Mouse (Mus musculus): ENCODE data around the gene Frmd4a. TPM values are rescaled to one million over a fixed set of nuclear protein-coding genes. Genes with fewer than 3 reads are reported as not detected.

Frmd4a gene
- polyA plus RNA-seq, 1 experiment from 2014 or later = 33.0 TPM

- Histone ChIP-seq H3K4me3 (no peak overlapping the region), H3K36me3 (replicated peaks) (no peaks in the 10 kb centered on the region), H3K27me3 (ENCODE audit: poor library complexity, severe bottlenecking) (no peaks in the 10 kb centered on the region), H3K27ac (no peak overlapping the region), H3K4me1 (peaks cover 14% of the 10 kb centered on the region), H3K9me3 (no peaks in the 10 kb centered on the region; the same call in 1 of the 2 replicates)
- DNase-seq (ENCODE audit: extremely low spot score, low spot score) = no peak
- 78% methylated on average over 4 of the region's 4 CpGs for WGBS
Measured at GRCm38 (mm10) chr2:4187521-4187920, 170.0 kb downstream of the Frmd4a start.

- no peak overlapping the region for H3K4me3 ChIP-seq
- no peaks in the 10 kb centered on the region; the same call in 1 of the 2 replicates for H3K9me3 ChIP-seq
- no peaks in the 10 kb centered on the region for H3K36me3 ChIP-seq (replicated peaks)
- 54% methylated on average over 3 of the region's 3 CpGs for WGBS
- DNase-seq (ENCODE audit: extremely low spot score, low spot score) = no peak
- H3K4me1 ChIP-seq = peaks cover 14% of the 10 kb centered on the region
- no peak overlapping the region for H3K27ac ChIP-seq
- H3K27me3 ChIP-seq (ENCODE audit: poor library complexity, severe bottlenecking) = no peaks in the 10 kb centered on the region
Measured at GRCm38 (mm10) chr2:4188303-4188702, 170.8 kb downstream of the Frmd4a start.

- Histone ChIP-seq H3K9me3 (no peaks in the 10 kb centered on the region; the same call in 1 of the 2 replicates), H3K4me1 (peaks cover 10% of the 10 kb centered on the region), H3K27ac (no peak overlapping the region), H3K36me3 (replicated peaks) (no peaks in the 10 kb centered on the region), H3K4me3 (no peak overlapping the region), H3K27me3 (ENCODE audit: poor library complexity, severe bottlenecking) (no peaks in the 10 kb centered on the region)
- no peak for DNase-seq (ENCODE audit: extremely low spot score, low spot score)
- 95% methylated on average over 3 of the region's 3 CpGs for WGBS
Measured at GRCm38 (mm10) chr2:4190345-4190744, 172.8 kb downstream of the Frmd4a start.

- H3K4me1 ChIP-seq = peaks cover 10% of the 10 kb centered on the region
- no peaks in the 10 kb centered on the region for H3K27me3 ChIP-seq (ENCODE audit: poor library complexity, severe bottlenecking)
- H3K9me3 ChIP-seq = no peaks in the 10 kb centered on the region; the same call in 1 of the 2 replicates
- H3K27ac ChIP-seq = no peak overlapping the region
- no peak overlapping the region for H3K4me3 ChIP-seq
- 69% methylated on average over 5 of the region's 5 CpGs for WGBS
- no peaks in the 10 kb centered on the region for H3K36me3 ChIP-seq (replicated peaks)
- DNase-seq (ENCODE audit: extremely low spot score, low spot score) = no peak
Measured at GRCm38 (mm10) chr2:4190995-4191394, 173.5 kb downstream of the Frmd4a start.

GRCm38 (mm10) chr2:4193206-4193605 is 175.7 kb downstream of the Frmd4a start:
- H3K27me3 ChIP-seq (ENCODE audit: poor library complexity, severe bottlenecking) = no peaks in the 10 kb centered on the region
- no peak overlapping the region for H3K4me3 ChIP-seq
- no peak overlapping the region for H3K27ac ChIP-seq
- no peaks in the 10 kb centered on the region for H3K36me3 ChIP-seq (replicated peaks)
- DNase-seq (ENCODE audit: extremely low spot score, low spot score) = no peak
- H3K4me1 ChIP-seq = peaks cover 8% of the 10 kb centered on the region
- no peaks in the 10 kb centered on the region for H3K9me3 ChIP-seq

- DNase-seq (ENCODE audit: extremely low spot score, low spot score) = no peak
- Histone ChIP-seq H3K4me3 (no peak overlapping the region), H3K27me3 (ENCODE audit: poor library complexity, severe bottlenecking) (no peaks in the 10 kb centered on the region), H3K36me3 (replicated peaks) (no peaks in the 10 kb centered on the region), H3K27ac (no peak overlapping the region), H3K9me3 (no peaks in the 10 kb centered on the region), H3K4me1 (peaks cover 4% of the 10 kb centered on the region; the same call in 1 of the 2 replicates)
- 91% methylated on average over 9 of the region's 9 CpGs for WGBS
Measured at GRCm38 (mm10) chr2:4194324-4195014, 177.0 kb downstream of the Frmd4a start.

GRCm38 (mm10) chr2:4196041-4196440 is 178.5 kb downstream of the Frmd4a start:
- H3K9me3 ChIP-seq = no peaks in the 10 kb centered on the region
- H3K36me3 ChIP-seq (replicated peaks) = no peaks in the 10 kb centered on the region
- no peak overlapping the region for H3K27ac ChIP-seq
- H3K27me3 ChIP-seq (ENCODE audit: poor library complexity, severe bottlenecking) = no peaks in the 10 kb centered on the region
- WGBS = 82% methylated on average over 4 of the region's 4 CpGs
- H3K4me3 ChIP-seq = no peak overlapping the region
- H3K4me1 ChIP-seq = peaks cover 1% of the 10 kb centered on the region; the same call in 1 of the 2 replicates
- DNase-seq (ENCODE audit: extremely low spot score, low spot score) = no peak

GRCm38 (mm10) chr2:4209234-4209633 is 191.7 kb downstream of the Frmd4a start:
- 71% methylated on average over 7 of the region's 7 CpGs for WGBS
- Histone ChIP-seq H3K27me3 (ENCODE audit: poor library complexity, severe bottlenecking) (no peaks in the 10 kb centered on the region), H3K4me1 (peaks cover 7% of the 10 kb centered on the region; the same call in 1 of the 2 replicates), H3K4me3 (no peak overlapping the region), H3K27ac (no peak overlapping the region), H3K9me3 (no peaks in the 10 kb centered on the region), H3K36me3 (replicated peaks) (no peaks in the 10 kb centered on the region)
- no peak for DNase-seq (ENCODE audit: extremely low spot score, low spot score)

- Histone ChIP-seq H3K9me3 (0 out of 2 replicates have a peak, but pooled peaks cover 6% of the 10 kb centered on the region), H3K4me3 (no peak overlapping the region), H3K4me1 (peaks cover 15% of the 10 kb centered on the region), H3K27me3 (ENCODE audit: poor library complexity, severe bottlenecking) (0 out of 2 replicates have a peak, but pooled peaks cover 1% of the 10 kb centered on the region), H3K36me3 (replicated peaks) (no peaks in the 10 kb centered on the region), H3K27ac (no peak overlapping the region)
- no peak for DNase-seq (ENCODE audit: extremely low spot score, low spot score)
- 4% methylated on average over 1 of the region's 1 CpGs for WGBS
Measured at GRCm38 (mm10) chr2:4222497-4222828, 204.9 kb downstream of the Frmd4a start.

- H3K4me1 ChIP-seq = peaks cover 23% of the 10 kb centered on the region
- H3K27me3 ChIP-seq (ENCODE audit: poor library complexity, severe bottlenecking) = peaks cover 10% of the 10 kb centered on the region; the same call in 1 of the 2 replicates
- no peak overlapping the region for H3K27ac ChIP-seq
- H3K9me3 ChIP-seq = 0 out of 2 replicates have a peak, but pooled peaks cover 6% of the 10 kb centered on the region
- H3K36me3 ChIP-seq (replicated peaks) = no peaks in the 10 kb centered on the region
- 96% methylated on average over 6 of the region's 6 CpGs for WGBS
- H3K4me3 ChIP-seq = no peak overlapping the region
- no peak for DNase-seq (ENCODE audit: extremely low spot score, low spot score)
Measured at GRCm38 (mm10) chr2:4223316-4223715, 205.8 kb downstream of the Frmd4a start.

GRCm38 (mm10) chr2:4226941-4227558 is 209.5 kb downstream of the Frmd4a start:
- no peak overlapping the region for H3K27ac ChIP-seq
- H3K27me3 ChIP-seq (ENCODE audit: poor library complexity, severe bottlenecking) = peaks cover 17% of the 10 kb centered on the region; the same call in 1 of the 2 replicates
- DNase-seq (ENCODE audit: extremely low spot score, low spot score) = no peak
- H3K4me3 ChIP-seq = no peak overlapping the region
- 0 out of 2 replicates have a peak, but pooled peaks cover 6% of the 10 kb centered on the region for H3K9me3 ChIP-seq
- H3K36me3 ChIP-seq (replicated peaks) = no peaks in the 10 kb centered on the region
- 89% methylated on average over 7 of the region's 7 CpGs for WGBS
- H3K4me1 ChIP-seq = peaks cover 33% of the 10 kb centered on the region

GRCm38 (mm10) chr2:4227563-4227962 is 210.0 kb downstream of the Frmd4a start:
- H3K27ac ChIP-seq = no peak overlapping the region
- no peak for DNase-seq (ENCODE audit: extremely low spot score, low spot score)
- 68% methylated on average over 4 of the region's 4 CpGs for WGBS
- H3K4me1 ChIP-seq = peaks cover 32% of the 10 kb centered on the region
- 0 out of 2 replicates have a peak, but pooled peaks cover 6% of the 10 kb centered on the region for H3K9me3 ChIP-seq
- H3K27me3 ChIP-seq (ENCODE audit: poor library complexity, severe bottlenecking) = peaks cover 17% of the 10 kb centered on the region; the same call in 1 of the 2 replicates
- no peak overlapping the region for H3K4me3 ChIP-seq
- no peaks in the 10 kb centered on the region for H3K36me3 ChIP-seq (replicated peaks)

- Histone ChIP-seq H3K4me3 (no peak overlapping the region), H3K36me3 (replicated peaks) (no peaks in the 10 kb centered on the region), H3K27ac (no peak overlapping the region), H3K4me1 (peaks cover 38% of the 10 kb centered on the region), H3K9me3 (0 out of 2 replicates have a peak, but pooled peaks cover 6% of the 10 kb centered on the region), H3K27me3 (ENCODE audit: poor library complexity, severe bottlenecking) (peaks cover 17% of the 10 kb centered on the region; the same call in 1 of the 2 replicates)
- DNase-seq (ENCODE audit: extremely low spot score, low spot score) = no peak
- 55% methylated on average over 3 of the region's 3 CpGs for WGBS
Measured at GRCm38 (mm10) chr2:4228510-4228909, 211.0 kb downstream of the Frmd4a start.

All from forebrain, embryonic 10.5 days (tissue).